Mouse (Mus musculus): ENCODE results near the gene Ivns1abp. TPM values are rescaled to one million over a fixed set of nuclear protein-coding genes. Genes with fewer than 3 reads are reported as not detected.

Gene Ivns1abp
- polyA plus RNA-seq, 1 experiment from 2014 or later, result 444 TPM

- no peak overlapping the region for H3K4me3 ChIP-seq (ENCODE audit: low read depth, low read length)
- ATAC-seq (ENCODE audit: insufficient read depth, low FRiP score, low TSS enrichment), result no peak
- WGBS, result 94% methylated on average over 5 of the region's 5 CpGs
- H3K27me3 ChIP-seq (ENCODE audit: control insufficient read depth, insufficient read depth, low read length), result no peaks in the 10 kb centered on the region
- no peak overlapping the region for H3K4me2 ChIP-seq (ENCODE audit: low read depth)
- peaks cover 8% of the 10 kb centered on the region for H3K36me3 ChIP-seq (ENCODE audit: control insufficient read depth, insufficient read depth, low read length)
- DNase-seq (ENCODE audit: low spot score), result no peak
- H3K9ac ChIP-seq (ENCODE audit: low read length), result no peak overlapping the region
- H3K27ac ChIP-seq (ENCODE audit: low read depth, low read length), result no peak overlapping the region
- no peaks in the 10 kb centered on the region for H3K4me1 ChIP-seq (ENCODE audit: control insufficient read depth, insufficient read depth, low read length)
- H3K9me3 ChIP-seq (ENCODE audit: control insufficient read depth, low read length), result no peaks in the 10 kb centered on the region
Measured at GRCm38 (mm10) chr1:151367721-151368324, 23.5 kb downstream of the Ivns1abp start.

- peaks cover 5% of the 10 kb centered on the region for H3K36me3 ChIP-seq (ENCODE audit: control insufficient read depth, insufficient read depth, low read length)
- no peaks in the 10 kb centered on the region for H3K9me3 ChIP-seq (ENCODE audit: control insufficient read depth, low read length)
- ATAC-seq (ENCODE audit: insufficient read depth, low FRiP score, low TSS enrichment), result no peak
- no peak overlapping the region for H3K4me3 ChIP-seq (ENCODE audit: low read depth, low read length)
- no peaks in the 10 kb centered on the region for H3K27me3 ChIP-seq (ENCODE audit: control insufficient read depth, insufficient read depth, low read length)
- DNase-seq (ENCODE audit: low spot score), result no peak
- H3K4me2 ChIP-seq (ENCODE audit: low read depth), result no peak overlapping the region
- H3K4me1 ChIP-seq (ENCODE audit: control insufficient read depth, insufficient read depth, low read length), result no peaks in the 10 kb centered on the region
- H3K9ac ChIP-seq (ENCODE audit: low read length), result no peak overlapping the region
- WGBS, result 77% methylated on average over 3 of the region's 3 CpGs
- H3K27ac ChIP-seq (ENCODE audit: low read depth, low read length), result no peak overlapping the region
Measured at GRCm38 (mm10) chr1:151368444-151368843, 24.2 kb downstream of the Ivns1abp start.

GRCm38 (mm10) chr1:151370573-151370972 is 26.3 kb downstream of the Ivns1abp start:
- no peaks in the 10 kb centered on the region for H3K9me3 ChIP-seq (ENCODE audit: control insufficient read depth, low read length)
- H3K27ac ChIP-seq (ENCODE audit: low read depth, low read length), result no peak overlapping the region
- no peak overlapping the region for H3K9ac ChIP-seq (ENCODE audit: low read length)
- no peak for ATAC-seq (ENCODE audit: insufficient read depth, low FRiP score, low TSS enrichment)
- H3K4me1 ChIP-seq (ENCODE audit: control insufficient read depth, insufficient read depth, low read length), result no peaks in the 10 kb centered on the region
- no peak overlapping the region for H3K4me2 ChIP-seq (ENCODE audit: low read depth)
- no peak for DNase-seq (ENCODE audit: low spot score)
- H3K27me3 ChIP-seq (ENCODE audit: control insufficient read depth, insufficient read depth, low read length), result no peaks in the 10 kb centered on the region
- H3K4me3 ChIP-seq (ENCODE audit: low read depth, low read length), result no peak overlapping the region
- WGBS, result 89% methylated on average over 3 of the region's 3 CpGs
- H3K36me3 ChIP-seq (ENCODE audit: control insufficient read depth, insufficient read depth, low read length), result peaks cover 5% of the 10 kb centered on the region

- WGBS, result 88% methylated on average over 5 of the region's 5 CpGs
- Histone ChIP-seq H3K36me3 (ENCODE audit: control insufficient read depth, insufficient read depth, low read length) (peaks cover 5% of the 10 kb centered on the region), H3K27me3 (ENCODE audit: control insufficient read depth, insufficient read depth, low read length) (no peaks in the 10 kb centered on the region), H3K4me2 (ENCODE audit: low read depth) (no peak overlapping the region), H3K4me1 (ENCODE audit: control insufficient read depth, insufficient read depth, low read length) (no peaks in the 10 kb centered on the region), H3K4me3 (ENCODE audit: low read depth, low read length) (no peak overlapping the region), H3K27ac (ENCODE audit: low read depth, low read length) (no peak overlapping the region), H3K9ac (ENCODE audit: low read length) (no peak overlapping the region), H3K9me3 (ENCODE audit: control insufficient read depth, low read length) (no peaks in the 10 kb centered on the region)
- no peak for ATAC-seq (ENCODE audit: insufficient read depth, low FRiP score, low TSS enrichment)
- no peak for DNase-seq (ENCODE audit: low spot score)
Measured at GRCm38 (mm10) chr1:151371543-151371942, 27.3 kb downstream of the Ivns1abp start.

GRCm38 (mm10) chr1:151372823-151373222 is 28.5 kb downstream of the Ivns1abp start:
- H3K9ac ChIP-seq (ENCODE audit: low read length), result no peak overlapping the region
- H3K36me3 ChIP-seq (ENCODE audit: control insufficient read depth, insufficient read depth, low read length), result peaks cover 5% of the 10 kb centered on the region
- 83% methylated on average over 1 of the region's 1 CpGs for WGBS
- no peak overlapping the region for H3K27ac ChIP-seq (ENCODE audit: low read depth, low read length)
- H3K4me1 ChIP-seq (ENCODE audit: control insufficient read depth, insufficient read depth, low read length), result no peaks in the 10 kb centered on the region
- no peak for DNase-seq (ENCODE audit: low spot score)
- H3K4me2 ChIP-seq (ENCODE audit: low read depth), result no peak overlapping the region
- no peak overlapping the region for H3K4me3 ChIP-seq (ENCODE audit: low read depth, low read length)
- H3K9me3 ChIP-seq (ENCODE audit: control insufficient read depth, low read length), result no peaks in the 10 kb centered on the region
- no peak for ATAC-seq (ENCODE audit: insufficient read depth, low FRiP score, low TSS enrichment)
- no peaks in the 10 kb centered on the region for H3K27me3 ChIP-seq (ENCODE audit: control insufficient read depth, insufficient read depth, low read length)

- ATAC-seq (ENCODE audit: insufficient read depth, low FRiP score, low TSS enrichment), result no peak
- no peaks in the 10 kb centered on the region for H3K27me3 ChIP-seq (ENCODE audit: control insufficient read depth, insufficient read depth, low read length)
- H3K4me2 ChIP-seq (ENCODE audit: low read depth), result no peak overlapping the region
- H3K4me3 ChIP-seq (ENCODE audit: low read depth, low read length), result no peak overlapping the region
- H3K9me3 ChIP-seq (ENCODE audit: control insufficient read depth, low read length), result no peaks in the 10 kb centered on the region
- no peak for DNase-seq (ENCODE audit: low spot score)
- 92% methylated on average over 3 of the region's 3 CpGs for WGBS
- no peak overlapping the region for H3K9ac ChIP-seq (ENCODE audit: low read length)
- H3K27ac ChIP-seq (ENCODE audit: low read depth, low read length), result no peak overlapping the region
- no peaks in the 10 kb centered on the region for H3K4me1 ChIP-seq (ENCODE audit: control insufficient read depth, insufficient read depth, low read length)
- H3K36me3 ChIP-seq (ENCODE audit: control insufficient read depth, insufficient read depth, low read length), result peaks cover 2% of the 10 kb centered on the region; the same call in 1 of the 2 replicates
Measured at GRCm38 (mm10) chr1:151377353-151377752, 33.1 kb downstream of the Ivns1abp start.

- H3K4me3 ChIP-seq (ENCODE audit: low read depth, low read length), result no peak overlapping the region
- ATAC-seq (ENCODE audit: insufficient read depth, low FRiP score, low TSS enrichment), result no peak
- H3K4me1 ChIP-seq (ENCODE audit: control insufficient read depth, insufficient read depth, low read length), result no peaks in the 10 kb centered on the region
- no peak overlapping the region for H3K9ac ChIP-seq (ENCODE audit: low read length)
- peak; percentile 23 for DNase-seq (ENCODE audit: low spot score)
- no peak overlapping the region for H3K4me2 ChIP-seq (ENCODE audit: low read depth)
- H3K9me3 ChIP-seq (ENCODE audit: control insufficient read depth, low read length), result no peaks in the 10 kb centered on the region
- H3K36me3 ChIP-seq (ENCODE audit: control insufficient read depth, insufficient read depth, low read length), result no peaks in the 10 kb centered on the region
- no peaks in the 10 kb centered on the region for H3K27me3 ChIP-seq (ENCODE audit: control insufficient read depth, insufficient read depth, low read length)
- no peak overlapping the region for H3K27ac ChIP-seq (ENCODE audit: low read depth, low read length)
- WGBS, result 95% methylated on average over 1 of the region's 1 CpGs
Measured at GRCm38 (mm10) chr1:151390029-151390428, 45.8 kb downstream of the Ivns1abp start.

GRCm38 (mm10) chr1:151409827-151410226 is 65.5 kb downstream of the Ivns1abp start:
- H3K36me3 ChIP-seq (ENCODE audit: control insufficient read depth, insufficient read depth, low read length), result 0 out of 2 replicates have a peak, but pooled peaks cover 3% of the 10 kb centered on the region
- no peaks in the 10 kb centered on the region for H3K4me1 ChIP-seq (ENCODE audit: control insufficient read depth, insufficient read depth, low read length)
- H3K4me2 ChIP-seq (ENCODE audit: low read depth), result no peak overlapping the region
- H3K9me3 ChIP-seq (ENCODE audit: control insufficient read depth, low read length), result no peaks in the 10 kb centered on the region
- H3K9ac ChIP-seq (ENCODE audit: low read length), result no peak overlapping the region
- H3K27ac ChIP-seq (ENCODE audit: low read depth, low read length), result no peak overlapping the region
- ATAC-seq (ENCODE audit: insufficient read depth, low FRiP score, low TSS enrichment), result no peak
- 87% methylated on average over 3 of the region's 3 CpGs for WGBS
- no peak overlapping the region for H3K4me3 ChIP-seq (ENCODE audit: low read depth, low read length)
- no peaks in the 10 kb centered on the region for H3K27me3 ChIP-seq (ENCODE audit: control insufficient read depth, insufficient read depth, low read length)
- no peak for DNase-seq (ENCODE audit: low spot score)
